Mouse (Mus musculus): ENCODE data around the gene 4931422A03Rik.

DNA sequence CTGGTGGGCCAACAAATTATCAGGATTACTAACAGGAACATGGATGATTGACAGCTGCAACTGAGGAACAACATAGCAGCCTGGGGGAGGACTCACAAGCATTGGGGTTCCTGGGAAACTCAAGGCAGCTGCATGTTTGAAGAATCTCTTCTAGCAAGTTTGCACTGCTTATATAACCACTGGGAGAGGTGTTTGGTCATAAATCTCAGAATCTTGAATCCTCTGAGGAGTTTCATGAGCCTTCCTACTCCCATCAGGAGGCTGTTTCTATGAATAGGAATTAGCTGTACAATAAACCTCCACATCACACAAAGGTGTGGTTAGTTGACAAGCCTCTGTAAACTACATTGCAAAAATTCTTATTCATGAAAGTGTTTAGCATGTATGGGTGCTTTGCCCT, 34.5 kb upstream of the 4931422A03Rik start:
- TF ChIP-seq CTCF (IDR thresholded peaks at IDR 0.05; ENCODE audit: insufficient read depth, low read depth, low read length), result no peak
- no peak for TF ChIP-seq POLR2A (IDR thresholded peaks at IDR 0.05; ENCODE audit: insufficient read depth, low read depth, low read length)

Data from olfactory bulb, adult 2 months (tissue).